Mouse (Mus musculus) stomach, embryonic 14.5 days (tissue): ENCODE data around the gene Btrc. TPM values are rescaled to one million over a fixed set of nuclear protein-coding genes. Genes with fewer than 3 reads are reported as not detected.

Experiments used
- ATAC-seq: fragments of 200-750 bp; cut with Nextera tagmentation; 2 replicates; pipeline ENCODE4 v1.8.0; 2017; ENCODE audit warnings: low read depth, moderate TSS enrichment; ENCODE audit not compliant: insufficient number of reproducible peaks, insufficient read depth, low FRiP score
- H3K27ac ChIP-seq: fragments of 300-500 bp; sonication (generic); 2 replicates; pipeline ENCODE4 v1.5.1; 2014; ENCODE audit warnings: mild to moderate bottlenecking, low read length, moderate library complexity, mixed read lengths
- H3K27me3 ChIP-seq: fragments of 300-500 bp; sonication (generic); 2 replicates; pipeline ENCODE4 v1.6.1; 2014; ENCODE audit warnings: low read length, control low read depth, mixed read lengths; ENCODE audit not compliant: control insufficient read depth, insufficient read depth
- H3K36me3 ChIP-seq: fragments of 300-500 bp; sonication (generic); 2 replicates; pipeline ENCODE4 v1.6.1; 2014; ENCODE audit warnings: mild to moderate bottlenecking, control low read depth, low read length, moderate library complexity, mixed read lengths; ENCODE audit not compliant: control insufficient read depth, insufficient read depth
- H3K4me1 ChIP-seq: fragments of 300-500 bp; sonication (generic); 2 replicates; pipeline ENCODE4 v1.6.1; 2014; ENCODE audit warnings: low read length, control low read depth, mixed read lengths; ENCODE audit not compliant: control insufficient read depth, insufficient read depth
- H3K4me2 ChIP-seq: fragments of 300-500 bp; sonication (generic); replicated peaks from 2 replicates; pipeline ENCODE4 v1.6.1; 2014; ENCODE audit warnings: low read depth, low read length, control low read depth
- H3K4me3 ChIP-seq: fragments of 300-500 bp; sonication (generic); 2 replicates; pipeline ENCODE4 v1.5.1; 2014; ENCODE audit warnings: low read depth, low read length, control low read depth
- H3K9ac ChIP-seq: fragments of 300-500 bp; sonication (generic); replicated peaks from 2 replicates; pipeline ENCODE4 v1.6.1; 2014; ENCODE audit warnings: low read depth, mild to moderate bottlenecking, control low read depth, low read length, moderate library complexity, mixed read lengths
- H3K9me3 ChIP-seq: fragments of 300-500 bp; sonication (generic); 2 replicates; pipeline ENCODE4 v1.6.1; 2016; ENCODE audit warnings: low read depth, low read length, control low read depth; ENCODE audit not compliant: control insufficient read depth
- WGBS: fragments of 180-500 bp; shearing (Covaris S2); extraction: QIAGEN DNeasy Blood & Tissue Kit; methylation state at CpG from one replicate; pipeline ENCODE4 v1.1.7; 2014; 5-methylcytosine and 5-hydroxymethylcytosine counted together
- polyA plus RNA-seq: library from polyadenylated mRNA; unstranded; fragments of >200 nt; fragmentation: Nextera tagmentation; extraction: Ambion mirVana; gene quantifications from 2 replicates; pipeline ENCODE4 v1.2.1, GENCODE M21; 2014

Gene Btrc
- polyA plus RNA-seq, 1 experiment from 2014 or later, result 52.1 TPM

- H3K9me3 ChIP-seq, result no peaks in the 10 kb centered on the region
- H3K4me3 ChIP-seq, result no peak overlapping the region
- H3K4me2 ChIP-seq, result no peak overlapping the region
- H3K27me3 ChIP-seq, result no peaks in the 10 kb centered on the region
- ATAC-seq, result no peak
- no peak overlapping the region for H3K9ac ChIP-seq
- H3K4me1 ChIP-seq, result peaks cover 28% of the 10 kb centered on the region
- 27% methylated on average over 14 of the region's 14 CpGs for WGBS
- H3K36me3 ChIP-seq, result no peaks in the 10 kb centered on the region
- H3K27ac ChIP-seq, result peak overlapping the region; percentile 15; the same call in 1 of the 2 replicates
Measured at GRCm38 (mm10) chr19:45567367-45567766, 203.8 kb downstream of the Btrc start.

- Histone ChIP-seq H3K36me3 (peaks cover 2% of the 10 kb centered on the region; the same call in 1 of the 2 replicates), H3K4me1 (peaks cover 21% of the 10 kb centered on the region), H3K4me2 (no peak overlapping the region), H3K9ac (no peak overlapping the region), H3K27me3 (no peaks in the 10 kb centered on the region), H3K4me3 (no peak overlapping the region), H3K9me3 (no peaks in the 10 kb centered on the region), H3K27ac (no peak overlapping the region)
- ATAC-seq, result no peak
- 77% methylated on average over 6 of the region's 6 CpGs for WGBS
Measured at GRCm38 (mm10) chr19:45573033-45573432, 209.5 kb downstream of the Btrc start.

GRCm38 (mm10) chr19:45573861-45574267 is 210.3 kb downstream of the Btrc start:
- Histone ChIP-seq H3K9ac (no peak overlapping the region), H3K4me2 (no peak overlapping the region), H3K36me3 (peaks cover 9% of the 10 kb centered on the region; the same call in 1 of the 2 replicates), H3K27me3 (no peaks in the 10 kb centered on the region), H3K9me3 (no peaks in the 10 kb centered on the region), H3K4me1 (peaks cover 21% of the 10 kb centered on the region), H3K27ac (no peak overlapping the region), H3K4me3 (no peak overlapping the region)
- 0 out of 2 replicates have a peak, but pooled peaks have one; percentile 24 for ATAC-seq
- 22% methylated on average over 6 of the region's 6 CpGs for WGBS

- H3K4me3 ChIP-seq, result no peak overlapping the region
- WGBS, result 63% methylated on average over 7 of the region's 7 CpGs
- H3K27ac ChIP-seq, result no peak overlapping the region
Measured at GRCm38 (mm10) chr19:45574339-45574898, 210.9 kb downstream of the Btrc start.

GRCm38 (mm10) chr19:45574941-45575631 is 211.6 kb downstream of the Btrc start:
- ATAC-seq, result no peak
- Histone ChIP-seq H3K9ac (no peak overlapping the region), H3K4me3 (no peak overlapping the region), H3K9me3 (no peaks in the 10 kb centered on the region), H3K36me3 (peaks cover 17% of the 10 kb centered on the region; the same call in 1 of the 2 replicates), H3K4me1 (peaks cover 18% of the 10 kb centered on the region), H3K27ac (peak overlapping the region; percentile 22; the same call in 1 of the 2 replicates), H3K4me2 (0 out of 2 replicates have a peak overlapping the region, but pooled peaks have one; percentile 6), H3K27me3 (no peaks in the 10 kb centered on the region)
- 30% methylated on average over 19 of the region's 19 CpGs for WGBS

More at GRCm38 (mm10) chr19:45574339-45574898, 210.9 kb downstream of the Btrc start:
- ATAC-seq, result no peak
- Histone ChIP-seq H3K4me2 (no peak overlapping the region), H3K27me3 (no peaks in the 10 kb centered on the region), H3K4me1 (peaks cover 21% of the 10 kb centered on the region), H3K36me3 (peaks cover 15% of the 10 kb centered on the region; the same call in 1 of the 2 replicates), H3K9me3 (no peaks in the 10 kb centered on the region), H3K9ac (no peak overlapping the region)

GRCm38 (mm10) chr19:45575632-45576001 is 212.1 kb downstream of the Btrc start:
- H3K9ac ChIP-seq, result no peak overlapping the region
- H3K4me2 ChIP-seq, result 0 out of 2 replicates have a peak overlapping the region, but pooled peaks have one; percentile 6
- no peaks in the 10 kb centered on the region for H3K9me3 ChIP-seq
- H3K4me3 ChIP-seq, result no peak overlapping the region
- H3K36me3 ChIP-seq, result peaks cover 17% of the 10 kb centered on the region; the same call in 1 of the 2 replicates
- H3K27ac ChIP-seq, result peak overlapping the region; percentile 22; the same call in 1 of the 2 replicates
- 9% methylated on average over 8 of the region's 8 CpGs for WGBS
- ATAC-seq, result 0 out of 2 replicates have a peak, but pooled peaks have one; percentile 35
- no peaks in the 10 kb centered on the region for H3K27me3 ChIP-seq
- H3K4me1 ChIP-seq, result peaks cover 18% of the 10 kb centered on the region

GRCm38 (mm10) chr19:45577141-45577750 is 213.7 kb downstream of the Btrc start:
- no peak for ATAC-seq
- Histone ChIP-seq H3K4me2 (no peak overlapping the region), H3K9me3 (no peaks in the 10 kb centered on the region; the same call in 1 of the 2 replicates), H3K27me3 (no peaks in the 10 kb centered on the region), H3K4me1 (peaks cover 18% of the 10 kb centered on the region), H3K27ac (no peak overlapping the region), H3K9ac (no peak overlapping the region), H3K36me3 (peaks cover 17% of the 10 kb centered on the region; the same call in 1 of the 2 replicates), H3K4me3 (no peak overlapping the region)
- 67% methylated on average over 14 of the region's 14 CpGs for WGBS

- Histone ChIP-seq H3K9ac (no peak overlapping the region), H3K4me2 (no peak overlapping the region), H3K36me3 (peaks cover 17% of the 10 kb centered on the region; the same call in 1 of the 2 replicates), H3K27me3 (no peaks in the 10 kb centered on the region), H3K4me1 (peaks cover 20% of the 10 kb centered on the region), H3K9me3 (no peaks in the 10 kb centered on the region; the same call in 1 of the 2 replicates), H3K4me3 (no peak overlapping the region), H3K27ac (no peak overlapping the region)
- no peak for ATAC-seq
- WGBS, result 68% methylated on average over 12 of the region's 12 CpGs
Measured at GRCm38 (mm10) chr19:45578976-45579375, 215.4 kb downstream of the Btrc start.
